12 mouse cellular contexts compared by ENCODE assay signal in genomic region chr10:19141481-19141880, GRCm38 (mm10).
"Had no signal": no experiment of that assay in that cellular context is flagged by ENCODE, and none has a peak within 500 bp of the region (broad histone marks: within the 10 kb centered on the region; RNA-seq: fewer than 3 reads in every experiment).

No protein-coding gene starts in this region.

- DNase-seq: retina, postnatal 1 day; right cerebral cortex, adult 18-20 months; right cerebral cortex, postnatal 14 days; right cerebral cortex, postnatal 25 days; right cerebral cortex, postnatal 4 days; spleen, adult 18-20 months; thymus, adult 18-20 months; thymus, adult 2 months; thymus, postnatal 14 days; thymus, postnatal 25 days; thymus, postnatal 36 days; thymus, postnatal 4 days had no signal
